Mouse (Mus musculus) small intestine, adult 2 months (tissue): Measurements from ENCODE around the gene Cep95. TPM values are rescaled to one million over a fixed set of nuclear protein-coding genes. Genes with fewer than 3 reads are reported as not detected.

ENCODE experiments used
- H3K27ac ChIP-seq: fragments of 200-500 bp; 2 replicates; pipeline ENCODE4 v1.5.1; 2012; ENCODE audit warnings: low read depth, low read length, control low read depth, inconsistent platforms; ENCODE audit not compliant: insufficient read depth
- H3K27me3 ChIP-seq: fragments of 200-500 bp; 2 replicates; pipeline ENCODE4 v1.6.1; 2012; ENCODE audit warnings: mild to moderate bottlenecking, moderate library complexity, low read length, inconsistent platforms; ENCODE audit not compliant: control insufficient read depth, insufficient read depth
- H3K36me3 ChIP-seq: fragments of 200-500 bp; 2 replicates; pipeline ENCODE4 v1.6.1; 2012; ENCODE audit warnings: mild to moderate bottlenecking, low read length, control low read depth, inconsistent platforms; ENCODE audit not compliant: control insufficient read depth, insufficient read depth
- H3K4me1 ChIP-seq: fragments of 200-500 bp; 2 replicates; pipeline ENCODE4 v1.6.1; 2012; ENCODE audit warnings: low read length, inconsistent platforms, mixed read lengths; ENCODE audit not compliant: control insufficient read depth, insufficient read depth, insufficient read length
- H3K4me3 ChIP-seq: fragments of 200-500 bp; 2 replicates; pipeline ENCODE4 v1.5.1; 2012; ENCODE audit warnings: low read depth, mild to moderate bottlenecking, control low read depth, inconsistent platforms, low read length, moderate library complexity
- CTCF ChIP-seq: fragments of 200-500 bp; IDR thresholded peaks from 2 replicates; pipeline ENCODE4 v1.5.1; 2012; ENCODE audit warnings: low read depth, mild to moderate bottlenecking, control low read depth, inconsistent platforms, low read length, moderate library complexity, mixed read lengths; ENCODE audit not compliant: insufficient replicate concordance, insufficient read length; ENCODE audit errors: extremely low read depth
- POLR2A ChIP-seq: fragments of 200-500 bp; IDR thresholded peaks from 2 replicates; pipeline ENCODE4 v1.6.1; 2012; ENCODE audit warnings: low read depth, mild to moderate bottlenecking, control low read depth, inconsistent platforms, low read length, moderate library complexity
- WGBS: fragments of 180-500 bp; shearing (Covaris S2); methylation state at CpG from one replicate; pipeline ENCODE4 v1.1.7; 2018; 5-methylcytosine and 5-hydroxymethylcytosine counted together
- polyA plus RNA-seq: library from polyadenylated mRNA; depleted of rRNA; stranded (reverse); fragments of >200 nt; gene quantifications from 2 replicates; pipeline ENCODE4 v1.2.3, GENCODE M21; 2012

Cep95 gene
- polyA plus RNA-seq, 1 experiment = 0.95 TPM

GRCm38 (mm10) chr11:106821397-106821796 lies 32.3 kb downstream of the Cep95 start:
- Histone ChIP-seq H3K27ac (no peak overlapping the region), H3K4me3 (no peak overlapping the region), H3K4me1 (no peaks in the 10 kb centered on the region), H3K36me3 (peaks cover 55% of the 10 kb centered on the region), H3K27me3 (no peaks in the 10 kb centered on the region)
- 88% methylated on average over 6 of the region's 6 CpGs for WGBS
- TF ChIP-seq POLR2A = no peak
- TF ChIP-seq CTCF = no peak

GRCm38 (mm10) chr11:106822491-106822890 lies 33.4 kb downstream of the Cep95 start:
- H3K27ac ChIP-seq = no peak overlapping the region
- TF ChIP-seq CTCF (no peak), POLR2A (no peak)
- H3K36me3 ChIP-seq = peaks cover 52% of the 10 kb centered on the region
- 91% methylated on average over 8 of the region's 8 CpGs for WGBS
- H3K27me3 ChIP-seq = no peaks in the 10 kb centered on the region
- no peak overlapping the region for H3K4me3 ChIP-seq
- no peaks in the 10 kb centered on the region for H3K4me1 ChIP-seq

GRCm38 (mm10) chr11:106822911-106823310 lies 33.9 kb downstream of the Cep95 start:
- Histone ChIP-seq H3K27ac (no peak overlapping the region), H3K4me3 (no peak overlapping the region), H3K36me3 (peaks cover 52% of the 10 kb centered on the region), H3K27me3 (no peaks in the 10 kb centered on the region), H3K4me1 (no peaks in the 10 kb centered on the region)
- TF ChIP-seq POLR2A (no peak), CTCF (no peak)
- WGBS = 86% methylated on average over 5 of the region's 5 CpGs

DNA sequence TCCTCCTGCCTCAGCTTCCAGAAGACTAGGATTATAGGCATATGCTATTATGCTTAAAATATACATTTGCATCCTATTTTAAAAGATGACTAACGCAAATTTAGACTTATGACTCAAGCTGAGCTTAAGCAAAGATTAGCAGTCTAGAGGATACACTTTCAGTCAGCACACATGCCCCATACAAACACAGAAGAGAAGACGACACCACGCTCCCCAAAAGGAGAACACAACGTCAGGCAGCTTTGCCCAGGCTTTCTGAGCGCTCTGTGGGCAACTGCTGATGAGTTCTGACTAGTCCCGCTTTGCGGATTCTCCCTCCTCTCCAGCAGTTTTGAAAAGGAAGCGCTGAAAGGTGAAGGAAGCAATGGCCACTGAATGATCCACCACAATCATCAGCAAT lies 34.7 kb downstream of the Cep95 start:
- no peaks in the 10 kb centered on the region; the same call in 1 of the 2 replicates for H3K4me1 ChIP-seq
- TF ChIP-seq CTCF (no peak), POLR2A (no peak)
- H3K36me3 ChIP-seq = peaks cover 47% of the 10 kb centered on the region
- H3K4me3 ChIP-seq = no peak overlapping the region
- no peak overlapping the region for H3K27ac ChIP-seq
- no peaks in the 10 kb centered on the region for H3K27me3 ChIP-seq
- WGBS = 96% methylated on average over 8 of the region's 8 CpGs

DNA sequence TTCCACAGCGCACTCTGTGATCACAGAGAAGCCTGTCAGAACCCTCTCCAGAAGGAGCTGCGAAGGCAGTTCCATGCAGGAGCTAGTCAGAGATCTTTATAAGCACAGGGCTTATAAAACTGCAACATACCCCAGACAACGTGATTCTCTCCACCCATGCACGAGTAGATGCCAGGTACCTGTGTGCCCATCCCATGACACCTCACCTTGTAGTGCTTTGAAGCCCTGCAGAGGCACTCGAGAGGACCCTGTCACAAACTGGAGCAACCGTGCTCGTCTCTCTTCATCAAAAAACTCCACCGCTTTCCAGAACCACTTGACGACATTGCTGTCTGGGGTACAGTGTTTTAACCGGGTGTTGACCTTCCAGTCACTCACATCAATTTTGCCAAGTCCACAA lies 35.4 kb downstream of the Cep95 start:
- Histone ChIP-seq H3K36me3 (peaks cover 46% of the 10 kb centered on the region), H3K4me1 (no peaks in the 10 kb centered on the region; the same call in 1 of the 2 replicates), H3K27ac (no peak overlapping the region), H3K4me3 (no peak overlapping the region), H3K27me3 (no peaks in the 10 kb centered on the region)
- TF ChIP-seq CTCF (no peak), POLR2A (no peak)
- WGBS = 92% methylated on average over 10 of the region's 10 CpGs

DNA sequence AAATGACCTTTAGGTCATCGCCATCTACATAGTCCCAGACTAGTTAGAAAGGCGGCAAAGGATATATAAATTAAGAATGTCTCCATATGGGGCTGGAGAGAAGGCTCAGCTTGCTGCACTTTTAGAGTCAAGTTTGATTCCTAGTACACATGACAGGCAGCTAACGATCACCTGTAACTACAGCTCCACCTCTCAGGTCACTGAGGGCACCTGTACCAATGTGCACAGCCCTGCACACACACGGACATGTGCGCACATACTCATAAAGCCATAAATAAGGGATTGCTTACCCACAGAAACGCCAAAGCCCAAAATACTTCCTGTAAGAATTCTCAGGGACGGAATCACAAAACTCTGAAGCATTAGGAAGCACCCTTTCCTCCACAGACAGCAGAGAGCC lies 39.0 kb downstream of the Cep95 start:
- Histone ChIP-seq H3K27me3 (no peaks in the 10 kb centered on the region), H3K36me3 (peaks cover 44% of the 10 kb centered on the region), H3K4me3 (no peak overlapping the region), H3K27ac (no peak overlapping the region), H3K4me1 (no peaks in the 10 kb centered on the region; the same call in 1 of the 2 replicates)
- no peak for TF ChIP-seq CTCF
- no peak for TF ChIP-seq POLR2A
- 56% methylated on average over 7 of the region's 7 CpGs for WGBS

- no peak overlapping the region for H3K4me3 ChIP-seq
- no peak overlapping the region for H3K27ac ChIP-seq
- WGBS = 89% methylated on average over 3 of the region's 3 CpGs
- no peaks in the 10 kb centered on the region for H3K4me1 ChIP-seq
- no peak for TF ChIP-seq POLR2A
- no peak for TF ChIP-seq CTCF
- no peaks in the 10 kb centered on the region for H3K27me3 ChIP-seq
- H3K36me3 ChIP-seq = peaks cover 50% of the 10 kb centered on the region
Measured at GRCm38 (mm10) chr11:106842002-106842401, 53.0 kb downstream of the Cep95 start.
